Mouse (Mus musculus) gastrocnemius, postnatal 36 days (tissue): ENCODE results near the gene Grik1. TPM values are rescaled to one million over a fixed set of nuclear protein-coding genes. Genes with fewer than 3 reads are reported as not detected.
A peak's percentile ranks its signal among the peaks of the same experiment; 100 is the strongest.

Experiments used
- DNase-seq, 2 experiments: peaks; one replicate each; pipeline ENCODE4 v3.0.0; 2022
- intact Hi-C: fragments of 180-260 bp; cut with DNase I; formaldehyde crosslinking; loops from one replicate; pipeline ENCODE4 v1.15.1; 2025
- long read RNA-seq, 2 experiments: library from polyadenylated mRNA; stranded (forward); transcript quantifications; one replicate each; pipeline ENCODE4 v2.0.0; 2021
- total RNA-seq, 2 experiments: library from RNA; stranded (reverse); gene quantifications; 2 replicates each; pipeline ENCODE4 v1.2.3; 2021

Gene Grik1
- not detected for total RNA-seq
- long read RNA-seq, experiment 1, result 0 reads
- long read RNA-seq, experiment 2, result 0 reads

DNA sequence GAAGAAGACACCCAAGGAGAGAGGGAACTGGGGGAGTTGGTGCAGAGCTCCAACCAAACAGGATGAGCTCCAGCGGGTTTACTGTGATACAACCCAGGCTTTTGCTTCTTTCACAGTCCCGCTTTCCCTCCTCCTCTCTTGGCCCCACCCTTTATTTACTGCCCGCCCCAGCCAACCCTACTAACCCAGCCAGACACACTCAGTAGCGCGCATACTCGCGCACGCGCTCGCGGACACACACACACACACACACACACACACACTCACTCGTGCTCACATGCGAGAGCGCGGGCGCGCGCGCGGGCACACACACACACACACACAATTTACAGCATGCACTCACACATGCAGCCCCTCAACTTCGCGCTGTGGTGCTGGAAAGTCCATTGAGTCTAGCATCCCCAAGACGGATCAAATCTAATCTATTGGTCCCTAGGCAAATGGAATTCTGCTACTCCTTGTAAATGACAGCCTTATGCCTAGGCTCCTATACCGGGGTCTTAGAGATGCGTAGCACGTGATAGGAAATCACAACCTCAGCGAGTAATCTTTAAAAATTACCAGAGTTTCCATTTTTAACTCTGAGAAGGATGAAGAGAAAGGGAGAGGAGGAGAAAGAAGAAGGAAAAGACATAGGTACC is at the start of gene Grik1:
Gene Grik1 (minus strand): TSS at position 134 of the 641 bp plus-strand sequence.
- intact Hi-C loops, result no loop called here
- no peak for DNase-seq

DNA sequence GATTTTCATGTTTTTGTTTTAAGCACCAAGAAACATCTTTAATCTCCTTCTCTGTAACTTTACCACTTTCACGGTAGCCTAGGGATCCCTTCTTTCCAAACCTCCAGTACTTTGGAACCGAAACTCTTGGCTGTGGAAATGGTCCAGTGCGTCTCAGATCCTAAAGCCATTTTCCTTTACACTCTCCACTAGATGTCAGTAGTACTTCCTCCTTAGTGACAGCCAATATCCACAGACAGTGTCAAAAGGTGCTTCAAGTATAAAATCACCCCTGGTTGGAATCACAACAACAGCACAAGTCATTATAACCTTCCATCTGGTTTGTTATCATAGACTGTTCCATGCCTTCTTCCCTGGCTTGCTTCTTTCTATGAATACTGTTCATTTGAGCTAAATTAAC is 4.1 kb upstream of the Grik1 start:
- no peak for DNase-seq
- intact Hi-C loops, result no loop called here

DNA sequence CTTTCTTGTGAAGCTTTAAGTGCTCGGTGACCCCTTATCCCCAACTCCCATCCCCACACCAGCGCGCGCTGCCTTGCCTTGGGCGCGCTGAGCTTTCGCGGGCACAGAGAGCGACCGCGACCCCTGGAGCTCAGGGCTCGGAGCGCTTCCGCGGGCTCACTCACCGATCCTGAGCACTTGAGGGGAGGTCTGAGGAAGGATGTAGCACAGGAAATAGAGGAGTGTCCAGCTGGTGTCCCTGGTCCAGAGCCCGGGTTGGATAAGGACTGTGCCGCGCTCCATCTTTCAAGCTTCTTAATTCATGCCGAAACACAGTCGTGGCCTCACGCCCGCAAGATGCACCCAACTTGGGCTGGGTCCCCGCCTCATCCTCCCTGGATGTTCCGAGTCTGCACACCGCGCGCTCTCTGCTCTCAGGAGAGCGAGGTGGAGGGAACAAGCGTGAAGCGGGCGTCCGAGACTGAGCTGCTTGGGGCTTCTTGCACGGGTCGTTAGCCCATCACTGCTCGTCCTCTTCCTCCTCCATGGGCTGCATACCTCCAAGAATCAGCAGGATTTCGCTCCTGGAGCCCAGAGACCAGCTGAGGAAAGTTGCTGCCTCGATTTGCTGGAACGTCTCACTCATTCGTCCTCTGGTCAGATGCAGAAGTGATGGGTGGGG is 514 bp downstream of the Grik1 start:
- no peak for DNase-seq
- intact Hi-C loops, result no loop called here

DNA sequence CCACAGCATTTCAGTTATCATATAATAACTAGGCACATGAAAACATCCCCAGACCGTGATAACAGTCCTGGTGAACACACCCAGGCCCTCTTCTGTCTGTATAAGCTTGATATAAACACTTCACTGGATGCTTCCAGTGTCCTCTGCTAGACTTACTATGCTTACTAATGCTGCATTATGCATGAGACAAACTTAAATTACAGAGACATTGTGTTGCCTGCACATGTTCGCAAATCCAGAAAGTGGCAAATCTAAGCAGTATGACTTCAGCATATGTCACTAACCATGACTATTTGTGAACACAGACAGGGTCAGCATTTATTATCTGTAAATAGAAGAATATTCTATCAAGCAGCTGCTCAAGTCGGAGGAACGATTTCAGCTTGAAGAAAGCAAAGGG is 31.7 kb downstream of the Grik1 start:
- intact Hi-C loops, result no loop called here

DNA sequence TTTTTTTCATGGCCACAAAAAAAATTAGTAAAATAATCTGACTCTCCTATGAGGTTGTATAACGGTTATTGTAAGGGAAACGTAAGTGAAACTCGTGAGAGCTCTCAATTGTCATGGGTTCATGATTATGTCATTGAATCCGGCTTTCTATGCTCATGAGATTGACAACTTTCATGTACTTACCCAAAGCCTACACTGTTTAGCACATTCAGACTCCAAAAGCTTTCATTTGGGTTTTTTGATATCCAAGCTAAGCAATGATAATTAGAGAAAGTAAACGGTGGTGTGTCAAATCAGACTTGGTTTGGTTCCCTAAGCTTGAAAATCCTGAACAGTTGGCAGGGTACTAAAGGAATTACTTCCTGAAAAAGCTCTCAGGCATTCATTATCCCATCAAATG is 33.0 kb downstream of the Grik1 start:
- no peak for DNase-seq
- intact Hi-C loops, result no loop called here

More for the DNA sequence above, 31.7 kb downstream of the Grik1 start:
- DNase-seq, result no peak

DNA sequence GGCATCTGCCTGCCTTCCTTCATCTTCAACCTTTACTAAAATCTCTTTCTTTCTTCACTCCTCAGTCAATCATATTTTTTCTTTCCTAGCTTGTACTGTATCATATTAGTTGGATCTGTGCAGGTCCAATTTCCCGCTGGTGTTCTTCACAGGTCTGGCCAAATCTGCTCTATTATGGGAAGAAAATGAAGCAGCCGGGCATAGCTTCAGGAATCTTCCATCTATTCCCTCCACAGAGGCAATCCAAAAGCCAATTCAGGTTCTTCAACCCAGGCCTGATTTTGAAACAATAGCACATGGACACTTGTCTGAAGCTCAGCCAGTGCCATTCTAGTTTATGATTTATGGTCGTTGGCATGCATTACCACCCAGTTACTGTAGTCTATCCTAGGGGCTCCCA is 34.0 kb downstream of the Grik1 start:
- intact Hi-C loops, result no loop called here
- no peak for DNase-seq

DNA sequence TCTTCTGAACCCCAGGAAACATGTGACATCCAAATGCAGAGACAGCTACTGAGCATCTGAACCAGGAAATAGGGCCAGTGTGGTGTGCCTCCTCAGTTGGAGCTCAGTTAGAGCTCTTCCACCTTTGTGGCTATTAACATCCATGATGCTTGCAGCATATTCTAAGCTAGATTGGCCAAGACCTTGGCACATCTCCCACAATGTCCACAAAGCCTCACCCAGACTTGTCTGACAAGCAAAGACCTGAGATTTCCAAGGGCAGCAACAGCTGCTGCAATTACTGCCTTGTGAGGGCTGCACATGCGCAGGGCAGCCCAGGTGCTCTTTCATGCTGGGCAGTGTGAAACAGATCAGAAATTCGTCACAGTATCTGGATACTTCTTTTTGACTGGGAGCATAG is 37.4 kb downstream of the Grik1 start:
- intact Hi-C loops, result no loop called here
- no peak for DNase-seq

DNA sequence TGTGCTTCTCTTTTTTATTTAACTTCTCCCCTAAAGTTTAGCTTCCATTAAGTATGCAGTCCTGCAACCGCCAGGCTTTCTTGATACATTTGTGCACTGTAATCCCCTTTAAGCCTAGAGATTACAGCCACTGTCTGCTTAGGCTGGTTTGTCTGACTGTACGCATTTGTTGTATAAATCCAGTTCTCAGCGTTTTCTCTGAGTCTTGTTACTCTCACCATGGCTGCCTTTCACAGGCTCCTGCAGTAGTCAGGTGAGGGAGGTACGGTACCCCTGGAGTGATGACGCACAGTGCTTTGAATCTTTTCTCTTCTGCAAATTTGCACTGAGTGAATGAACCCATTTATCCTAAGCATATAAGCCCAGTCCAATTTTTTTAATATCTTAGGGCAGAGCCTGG is 39.0 kb downstream of the Grik1 start:
- DNase-seq, result no peak
- intact Hi-C loops, result no loop called here

DNA sequence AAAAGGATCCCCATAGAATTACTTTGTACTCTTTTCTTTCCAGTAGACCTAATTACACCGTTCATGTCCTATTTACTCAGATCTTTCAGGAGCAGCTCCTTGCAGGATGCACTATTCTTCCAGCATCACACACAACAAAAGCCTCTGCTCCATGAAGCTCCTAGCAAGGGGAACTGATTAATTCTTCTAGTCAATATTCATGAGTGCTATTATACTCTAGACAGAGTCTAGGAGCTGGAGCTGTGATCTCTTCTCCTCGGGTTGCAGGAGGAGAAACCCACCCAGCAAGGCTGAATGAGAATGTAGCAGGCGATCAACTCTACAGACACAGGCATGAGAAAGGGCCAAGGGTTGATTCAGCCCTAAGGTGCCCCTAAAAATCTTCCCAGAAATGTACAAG is 40.2 kb downstream of the Grik1 start:
- intact Hi-C loops, result no loop called here
- no peak for DNase-seq

DNA sequence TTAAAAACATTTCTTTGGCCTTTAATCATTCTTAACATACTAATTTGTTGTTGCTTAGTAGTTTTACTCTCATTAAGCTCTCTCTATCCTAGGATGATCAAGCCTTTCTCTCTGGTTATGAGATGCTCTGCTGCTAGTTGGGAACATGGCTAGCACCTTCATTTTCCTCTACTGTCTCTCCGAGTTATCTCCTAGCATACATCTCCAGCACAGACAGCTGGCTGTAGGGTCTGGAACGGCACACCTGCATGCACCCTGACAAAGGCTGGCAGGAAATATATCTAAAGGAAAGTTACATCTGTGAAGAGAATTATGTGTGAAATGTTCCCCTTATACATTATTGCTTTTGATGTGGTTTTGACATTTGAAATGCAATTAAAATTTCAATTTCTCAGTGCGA is 42.5 kb downstream of the Grik1 start:
- intact Hi-C loops, result no loop called here

DNA sequence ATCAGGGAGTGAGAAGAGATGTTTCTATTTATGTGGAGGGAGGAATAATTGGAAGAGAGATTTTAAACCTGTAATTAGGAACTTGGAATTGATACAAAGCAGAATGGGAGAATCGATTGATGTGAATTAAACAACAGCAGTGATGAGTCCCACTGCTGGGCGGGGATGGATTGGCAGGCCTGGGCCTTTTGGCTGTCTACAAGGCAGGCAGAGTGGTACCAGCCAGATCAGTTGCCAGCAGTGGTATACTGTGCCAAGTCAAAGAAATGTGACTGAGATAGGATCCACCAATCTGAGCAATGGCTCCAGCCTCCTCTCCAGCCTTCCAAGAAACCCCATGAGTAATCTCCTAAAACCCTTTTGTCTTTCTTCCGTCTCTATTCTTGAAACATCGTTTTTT is 45.4 kb downstream of the Grik1 start:
- intact Hi-C loops, result no loop called here
- DNase-seq, result no peak

More for the DNA sequence above, 42.5 kb downstream of the Grik1 start:
- DNase-seq, result no peak

DNA sequence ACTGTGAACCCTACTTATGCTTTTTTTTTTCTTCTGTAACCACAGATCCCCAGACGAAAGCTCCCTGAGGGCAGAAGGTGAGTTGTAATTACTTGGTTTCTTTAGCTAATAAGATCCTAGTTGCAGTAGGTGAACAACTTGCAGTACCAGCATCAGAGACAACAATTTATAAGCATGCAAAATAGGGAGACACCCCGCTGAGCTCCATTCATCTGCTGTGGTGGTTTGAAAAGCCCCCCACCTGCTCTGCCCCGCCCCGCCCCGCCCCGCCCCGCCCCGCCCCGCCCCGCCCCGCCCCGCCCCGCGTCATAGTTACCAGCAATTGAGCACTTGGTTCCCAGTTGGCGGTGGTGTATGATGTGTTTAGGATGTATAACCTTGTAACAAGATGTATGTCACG is 64.4 kb downstream of the Grik1 start:
- intact Hi-C loops, result no loop called here
- no peak for DNase-seq

DNA sequence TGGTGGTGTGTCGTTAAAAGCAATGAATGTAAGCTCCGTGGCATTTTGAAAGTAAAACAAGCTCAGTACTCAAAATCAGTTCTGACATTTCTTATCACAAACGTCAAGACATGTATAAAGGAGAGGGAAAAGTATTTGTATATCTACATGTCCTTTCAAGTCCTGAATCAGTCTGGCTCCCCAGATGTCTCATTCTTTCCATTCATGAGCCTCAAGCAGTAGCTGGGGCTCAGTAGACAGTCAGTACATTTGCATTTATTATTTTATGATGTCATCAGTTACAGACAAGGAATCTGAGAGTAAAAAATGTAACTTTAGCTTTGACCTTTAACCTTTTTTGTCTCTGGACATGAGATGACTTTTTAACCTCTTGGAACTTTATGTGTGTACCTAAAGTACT is 68.1 kb downstream of the Grik1 start:
- no peak for DNase-seq
- intact Hi-C loops, result no loop called here

DNA sequence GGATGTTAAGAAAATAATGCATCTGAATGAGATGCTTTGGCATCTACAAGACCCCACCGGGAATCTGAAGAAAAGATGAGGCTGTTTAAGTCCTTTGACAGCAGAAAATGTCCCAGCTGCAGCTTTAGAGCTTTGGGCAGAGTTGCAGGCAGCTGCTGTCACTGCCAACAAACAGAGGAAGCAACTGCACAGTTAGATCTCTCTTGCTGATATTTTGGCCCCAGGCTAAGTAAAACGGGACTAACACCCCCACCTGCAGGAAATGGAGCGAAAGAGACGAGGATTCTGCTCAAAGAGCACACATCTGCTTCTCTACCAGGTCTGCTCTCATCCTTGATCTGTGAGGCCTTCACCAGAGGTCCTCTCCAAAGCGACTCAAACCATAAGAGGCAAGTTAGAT is 77.5 kb downstream of the Grik1 start:
- intact Hi-C loops, result no loop called here
- no peak for DNase-seq

DNA sequence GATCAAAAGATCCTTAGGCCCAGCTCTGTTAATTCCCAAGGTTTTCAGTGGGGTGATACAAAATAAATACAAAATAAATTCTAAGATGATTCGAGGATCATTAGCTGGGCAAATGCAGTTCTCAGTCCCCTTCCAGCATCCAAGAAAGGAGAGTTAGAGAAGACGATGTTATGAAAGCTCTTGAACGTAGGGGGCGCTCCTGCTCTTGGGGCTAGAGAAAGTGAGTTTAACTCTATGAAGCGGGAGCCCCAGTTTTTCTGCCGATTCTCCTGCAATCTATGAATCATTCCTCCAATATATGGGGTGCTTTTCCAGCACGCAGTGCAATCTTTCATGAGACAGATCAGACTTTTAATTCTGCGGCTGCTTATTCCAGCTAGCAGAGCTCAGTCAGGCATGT is 78.2 kb downstream of the Grik1 start:
- DNase-seq, result no peak
- intact Hi-C loops, result no loop called here

DNA sequence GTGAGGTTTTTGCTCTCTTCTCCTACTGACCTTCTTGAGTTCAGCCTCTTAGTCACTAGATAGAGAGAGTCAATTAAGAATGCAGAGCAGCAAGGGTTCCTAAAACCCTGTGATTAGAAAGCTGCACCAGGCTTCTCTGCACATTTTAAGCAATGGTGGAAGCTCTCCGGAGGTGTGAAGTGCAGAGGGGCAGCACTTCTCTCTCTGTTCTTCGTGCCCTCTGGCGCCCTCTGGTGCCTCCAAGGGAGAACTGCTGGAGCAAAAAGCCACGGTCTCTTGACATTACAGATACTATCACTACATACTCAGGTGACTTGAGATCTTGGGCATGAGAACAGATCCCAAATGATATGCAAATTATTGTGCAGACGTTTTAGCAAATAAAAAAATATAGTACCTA is 85.7 kb downstream of the Grik1 start:
- intact Hi-C loops, result loop anchor here (2.0 kb wide), 1 partner anchor 364 kb away; no protein-coding TSS in a partner anchor
- peak; percentile 6 to 16 for DNase-seq

DNA sequence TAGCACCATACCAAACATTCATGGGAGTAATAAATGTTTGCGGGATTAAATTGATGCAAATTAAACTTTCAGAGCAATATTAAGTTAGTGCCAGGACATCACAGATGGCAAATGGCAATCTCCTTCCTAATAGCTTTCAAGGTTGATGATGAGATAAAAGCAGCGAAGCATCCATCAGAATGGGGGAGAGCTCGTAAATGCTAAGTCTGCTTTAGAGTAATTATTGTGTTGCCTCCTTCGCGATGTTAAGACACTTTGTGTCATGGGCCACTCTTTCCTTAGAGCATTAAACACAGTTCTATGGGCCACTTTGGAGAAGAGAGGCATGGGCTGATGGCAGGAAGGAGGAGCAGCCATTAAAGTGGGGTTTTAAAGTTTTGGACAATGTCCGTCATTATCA is 86.1 kb downstream of the Grik1 start:
- DNase-seq, result no peak
- intact Hi-C loops, result loop anchor here (2.0 kb wide), 1 partner anchor 363 kb away; no protein-coding TSS in a partner anchor

DNA sequence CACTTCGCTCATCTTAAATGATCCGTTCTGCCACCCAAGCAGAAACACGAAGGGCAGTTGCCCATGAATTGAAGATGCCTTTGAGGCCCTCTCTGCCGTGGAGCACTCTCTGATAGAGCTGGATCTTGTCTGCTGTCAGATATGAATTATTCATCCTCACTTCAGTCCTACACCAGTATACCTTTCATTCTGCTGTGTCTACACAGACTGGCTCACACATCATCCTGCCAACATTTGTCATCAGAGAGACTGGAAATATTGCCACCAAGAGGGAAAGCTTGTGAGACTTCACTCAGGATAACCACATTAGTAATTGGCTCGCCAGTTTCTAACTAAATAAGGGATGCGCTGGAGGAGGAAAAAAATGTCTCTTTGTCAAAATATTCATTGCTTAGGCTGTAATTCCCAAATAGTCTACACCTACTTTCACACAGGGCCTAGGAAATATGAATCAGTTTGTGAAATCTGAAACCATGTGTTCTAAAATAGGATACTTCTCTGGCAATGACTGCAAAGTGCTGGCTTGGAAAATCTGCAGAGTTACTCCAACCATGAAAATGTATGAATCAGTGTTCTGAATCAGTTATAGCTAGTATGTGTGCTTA is 102.5 kb downstream of the Grik1 start:
- intact Hi-C loops, result no loop called here

DNA sequence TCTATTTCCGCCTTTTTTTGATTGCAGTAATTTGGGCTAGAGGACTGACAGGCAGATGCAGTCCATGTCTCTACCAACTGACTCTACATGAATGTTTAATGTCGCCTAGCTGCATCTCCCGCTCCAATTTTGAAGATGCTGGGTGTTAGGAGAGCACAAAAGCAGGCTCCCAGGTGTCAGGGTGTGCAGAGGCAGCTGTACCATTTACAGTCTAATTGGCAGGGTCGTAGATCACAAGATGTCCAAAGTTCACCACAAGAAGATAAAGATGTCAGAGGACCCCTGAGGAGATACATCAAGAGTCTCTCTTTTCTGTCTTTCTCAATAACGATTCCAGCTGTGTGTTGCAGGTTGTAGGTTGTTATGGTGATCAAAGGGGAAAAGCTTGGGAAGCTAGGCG is 111.3 kb downstream of the Grik1 start:
- DNase-seq, result no peak

More for the DNA sequence above, 102.5 kb downstream of the Grik1 start:
- no peak for DNase-seq

DNA sequence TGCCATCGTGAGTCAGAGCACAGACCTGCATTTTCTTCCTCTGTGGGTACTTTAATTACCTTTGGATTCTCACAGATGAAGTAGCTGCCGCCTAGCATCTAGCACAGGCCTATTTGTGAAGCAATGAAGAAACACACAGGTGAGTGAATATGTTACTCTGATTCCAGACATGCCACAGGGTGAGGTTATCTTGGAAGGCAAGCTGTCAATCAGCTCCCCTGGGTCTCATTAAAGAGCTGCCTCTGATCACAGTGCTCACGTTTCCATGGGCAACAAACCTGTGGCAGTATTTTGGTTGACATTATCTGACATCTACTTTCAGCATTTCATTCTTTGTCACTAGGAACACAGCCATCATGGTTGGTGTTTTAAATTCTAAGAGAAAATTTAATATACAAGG is 112.7 kb downstream of the Grik1 start:
- DNase-seq, result no peak
- intact Hi-C loops, result no loop called here

More for the DNA sequence above, 111.3 kb downstream of the Grik1 start:
- intact Hi-C loops, result no loop called here

DNA sequence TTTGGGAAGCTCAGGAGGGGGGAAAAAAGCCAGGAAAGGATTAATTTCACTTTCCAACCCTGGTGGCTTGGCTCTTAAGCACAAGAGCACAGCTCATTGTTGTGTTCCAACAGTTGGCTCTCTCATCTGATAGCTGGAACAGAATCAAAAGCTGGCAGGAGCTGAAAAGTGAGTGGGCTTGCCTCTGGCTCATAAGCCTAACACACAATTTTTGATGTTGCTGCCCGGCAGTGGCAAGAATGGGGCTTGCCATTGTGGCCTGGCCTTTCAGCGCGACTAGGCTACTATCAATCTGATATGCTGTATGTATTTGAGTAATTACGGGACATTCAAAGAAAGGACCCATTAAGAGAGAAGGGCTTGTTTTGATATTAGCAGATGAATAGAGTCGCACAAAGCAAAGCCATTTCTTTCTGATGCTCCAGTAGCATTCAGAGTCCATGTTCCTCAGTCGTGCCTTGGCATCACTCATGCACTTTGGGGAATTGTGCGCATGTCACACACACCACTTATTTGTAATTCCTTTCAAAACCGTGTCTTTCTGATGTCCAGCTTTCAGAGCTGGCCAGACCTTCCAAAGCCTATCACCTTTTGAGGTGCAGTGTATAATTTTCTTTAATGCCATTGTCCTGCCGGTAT is 115.9 kb downstream of the Grik1 start:
- intact Hi-C loops, result no loop called here
- no peak for DNase-seq
